Mouse (Mus musculus) left cerebral cortex, adult 18-20 months (tissue): ENCODE results near the gene Cbx4. TPM values are rescaled to one million over a fixed set of nuclear protein-coding genes. Genes with fewer than 3 reads are reported as not detected.

ENCODE experiments used
- total RNA-seq, 2 experiments: library from RNA; stranded (reverse); gene quantifications; 2 replicates each; pipeline ENCODE4 v1.2.3; 2021

Gene Cbx4
- total RNA-seq, 2 experiments from 2014 or later: 46.0 to 49.9 TPM

Other genes with a start within 250 kb of the Cbx4 start
- 100 to 1,000 TPM; 301 to 331 TPM for gene Rbfox3, start 174.6 kb downstream of the Cbx4 start, total RNA-seq
- gene Enpp7, start 98.0 kb downstream of the Cbx4 start, total RNA-seq: not detected
- gene Cbx2, start 63.3 kb downstream of the Cbx4 start, total RNA-seq: 1 to 10 TPM; 1.8 to 2.2 TPM
- gene Cbx8, start 45.3 kb downstream of the Cbx4 start, total RNA-seq: 10 to 100 TPM in 1 of 2 experiments, 1 to 10 TPM in 1; 8.3 to 13.3 TPM
- gene Tbc1d16, start 142.3 kb upstream of the Cbx4 start, total RNA-seq: 10 to 100 TPM; 24.8 to 27.5 TPM
- gene Ccdc40, start 142.4 kb upstream of the Cbx4 start, total RNA-seq: under 1 TPM; 0.70 to 0.91 TPM
- 100 to 1,000 TPM; 242 to 279 TPM for gene Gaa, start 181.7 kb upstream of the Cbx4 start, total RNA-seq
- 10 to 100 TPM; 75.9 to 83.0 TPM for gene Eif4a3, start 213.9 kb upstream of the Cbx4 start, total RNA-seq
- gene Card14, start 221.5 kb upstream of the Cbx4 start, total RNA-seq: under 1 TPM; 0.12 to 0.28 TPM